8 mouse cellular contexts compared by ENCODE assay signal in the genomic region with DNA sequence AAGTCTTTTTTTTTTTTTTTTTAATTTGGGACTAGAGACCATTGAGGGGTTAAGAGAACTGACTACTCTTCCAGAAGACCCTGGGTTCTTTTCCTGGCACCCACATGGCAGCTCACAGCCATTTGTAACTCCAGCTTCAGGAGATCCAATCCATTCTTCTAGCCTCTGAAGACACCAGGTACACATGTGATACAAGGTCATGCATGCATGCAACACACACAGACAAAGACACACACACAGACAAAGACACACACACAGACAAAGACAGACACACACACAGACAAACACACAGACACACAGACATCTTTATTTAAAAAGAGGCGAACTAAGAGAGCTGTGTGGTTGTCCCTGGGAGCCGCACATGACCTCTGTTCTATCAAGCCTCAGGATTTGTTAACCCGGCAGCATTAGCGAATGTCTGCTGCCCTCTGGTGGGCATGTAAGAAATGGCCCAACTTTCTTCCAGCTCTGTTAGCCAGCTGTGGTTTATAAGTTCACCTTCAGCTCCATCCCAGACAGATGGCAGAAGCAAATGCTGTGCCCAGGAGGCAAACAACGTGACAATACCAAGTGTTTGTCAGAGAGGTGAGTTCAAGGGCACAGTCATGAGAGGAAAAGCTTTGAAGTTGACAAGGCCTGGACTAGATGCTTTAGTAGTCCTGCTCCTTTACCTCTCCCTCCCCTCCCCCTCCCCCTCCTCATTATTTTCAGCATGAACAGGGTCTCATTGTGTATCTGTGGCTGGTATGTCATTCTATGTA. TPM values are rescaled to one million over a fixed set of nuclear protein-coding genes. Genes with fewer than 3 reads are reported as not detected.
DNase-seq lines count a peak whose midpoint lies in the region; ATAC-seq and TF ChIP-seq lines count a peak whose summit lies in the region.

No protein-coding gene starts in this region.

- peak; percentile 82 for ATAC-seq in heart, postnatal 0 days (ENCODE audit: insufficient read depth, low read depth)
- ATAC-seq in liver, embryonic 13.5 days (ENCODE audit: low read depth) = peak; percentile 31; the same call in 1 of the 2 replicates
- peak; percentile 76; the same call in 1 of the 2 replicates for ATAC-seq in neural tube, embryonic 13.5 days (ENCODE audit: low read depth)

- peak; percentile 87 for DNase-seq in CD4-positive, CD25-positive, alpha-beta regulatory T cell, adult 2 months (ENCODE audit: low read depth, low spot score)
- DNase-seq in brain, embryonic 14.5 days (ENCODE audit: low read depth) = peak; percentile 94
- peak; percentile 70 for DNase-seq in fibroblast of lung, adult 2 months (ENCODE audit: low read depth)
- peak; percentile 79 for DNase-seq in heart, postnatal 0 days (ENCODE audit: low spot score)
- DNase-seq in kidney, postnatal 25 days = peak; percentile 84 to 88
- peak; percentile 55 for DNase-seq in liver, embryonic 13.5 days
- peak; percentile 62 for DNase-seq in telencephalon, adult 2 months (ENCODE audit: low read depth, low spot score)

- TF ChIP-seq POLR2A in brain, embryonic 14.5 days (IDR thresholded peaks at IDR 0.05; ENCODE audit: borderline replicate concordance, extremely low read depth, insufficient read depth, insufficient read length, poor library complexity, severe bottlenecking) = no peak

- peaks cover 7% of the 10 kb centered on the region; the same call in 1 of the 2 replicates for H3K9me3 ChIP-seq in heart, postnatal 0 days (replicated peaks; ENCODE audit: control insufficient read depth, low read length)
- H3K9me3 ChIP-seq in liver, embryonic 13.5 days (replicated peaks) = peaks cover 4% of the 10 kb centered on the region; the same call in 1 of the 2 replicates
- no peaks in the 10 kb centered on the region for H3K9me3 ChIP-seq in neural tube, embryonic 13.5 days

- no peak overlapping the region for H3K27ac ChIP-seq in heart, postnatal 0 days (ENCODE audit: low read depth)
- H3K27ac ChIP-seq in liver, embryonic 13.5 days = no peak overlapping the region
- H3K27ac ChIP-seq in neural tube, embryonic 13.5 days (replicated peaks) = no peak overlapping the region; the same call in 1 of the 2 replicates

- H3K4me2 ChIP-seq in heart, postnatal 0 days (ENCODE audit: low read depth, low read length) = no peak overlapping the region
- no peak overlapping the region for H3K4me2 ChIP-seq in liver, embryonic 13.5 days
- no peak overlapping the region for H3K4me2 ChIP-seq in neural tube, embryonic 13.5 days

- WGBS in heart, postnatal 0 days = 2% methylated on average over 5 of the region's 5 CpGs
- WGBS in liver, embryonic 13.5 days (ENCODE audit: insufficient replicate concordance) = 2% methylated on average over 5 of the region's 5 CpGs
- WGBS in neural tube, embryonic 13.5 days = 4% methylated on average over 5 of the region's 5 CpGs

- H3K4me3 ChIP-seq in heart, postnatal 0 days (ENCODE audit: low read depth, low read length) = no peak overlapping the region
- no peak overlapping the region for H3K4me3 ChIP-seq in liver, embryonic 13.5 days (replicated peaks)
- no peak overlapping the region for H3K4me3 ChIP-seq in neural tube, embryonic 13.5 days

- H3K4me1 ChIP-seq in heart, postnatal 0 days (ENCODE audit: control insufficient read depth, insufficient read depth) = no peaks in the 10 kb centered on the region
- no peaks in the 10 kb centered on the region for H3K4me1 ChIP-seq in liver, embryonic 13.5 days (replicated peaks)
- peaks cover 6% of the 10 kb centered on the region for H3K4me1 ChIP-seq in neural tube, embryonic 13.5 days (replicated peaks)

- no peak for TF ChIP-seq EP300 in heart, postnatal 0 days (IDR thresholded peaks at IDR 0.05; ENCODE audit: low read depth)

- H3K27me3 ChIP-seq in heart, postnatal 0 days (ENCODE audit: control insufficient read depth, insufficient read depth, low read length) = no peaks in the 10 kb centered on the region
- no peaks in the 10 kb centered on the region for H3K27me3 ChIP-seq in liver, embryonic 13.5 days
- no peaks in the 10 kb centered on the region for H3K27me3 ChIP-seq in neural tube, embryonic 13.5 days

- TF ChIP-seq CTCF in brain, embryonic 14.5 days (IDR thresholded peaks at IDR 0.05; ENCODE audit: borderline replicate concordance, extremely low read depth, insufficient read depth, insufficient read length) = peak; percentile 93
- TF ChIP-seq CTCF in heart, postnatal 0 days (IDR thresholded peaks at IDR 0.05; ENCODE audit: low read depth) = peak; percentile 94

- H3K36me3 ChIP-seq in heart, postnatal 0 days (replicated peaks; ENCODE audit: control insufficient read depth, insufficient read depth, low read length) = no peaks in the 10 kb centered on the region
- H3K36me3 ChIP-seq in liver, embryonic 13.5 days = no peaks in the 10 kb centered on the region
- H3K36me3 ChIP-seq in neural tube, embryonic 13.5 days = no peaks in the 10 kb centered on the region

- no peak overlapping the region for H3K9ac ChIP-seq in heart, postnatal 0 days (replicated peaks; ENCODE audit: low read depth, low read length)
- H3K9ac ChIP-seq in liver, embryonic 13.5 days = no peak overlapping the region
- no peak overlapping the region for H3K9ac ChIP-seq in neural tube, embryonic 13.5 days

RNA-seq across cellular contexts. Expression of gene Elp6, which starts 7.9 kb away (rescaled TPM):
- 46.6 and 55.9 TPM in 2 replicates for polyA plus RNA-seq in brain, embryonic 14.5 days (2012; rRNA removed)
- 18.3 and 21.9 TPM in 2 replicates for total RNA-seq in heart, postnatal 0 days (2014; rRNA removed; ENCODE audit: low replicate concordance)
- polyA plus RNA-seq in heart, postnatal 0 days (2015; fragmentation: Nextera tagmentation; extraction: Ambion mirVana) = 6.8 and 7.0 TPM in 2 replicates
- polyA plus RNA-seq in liver, embryonic 13.5 days (2015; fragmentation: Nextera tagmentation; extraction: Ambion mirVana) = 11.1 and 11.3 TPM in 2 replicates
- 35.8 and 39.2 TPM in 2 replicates for polyA plus RNA-seq in neural tube, embryonic 13.5 days (2015; fragmentation: Nextera tagmentation; extraction: Ambion mirVana)

RNA-seq across cellular contexts. Expression of gene Scap, which starts 36.0 kb away (rescaled TPM):
- polyA plus RNA-seq in brain, embryonic 14.5 days (2012; rRNA removed) = 24.9 and 53.4 TPM in 2 replicates
- total RNA-seq in heart, postnatal 0 days (2014; rRNA removed; ENCODE audit: low replicate concordance) = 34.0 and 63.5 TPM in 2 replicates
- 12.1 and 14.6 TPM in 2 replicates for polyA plus RNA-seq in heart, postnatal 0 days (2015; fragmentation: Nextera tagmentation; extraction: Ambion mirVana)
- polyA plus RNA-seq in liver, embryonic 13.5 days (2015; fragmentation: Nextera tagmentation; extraction: Ambion mirVana) = 20.6 and 23.2 TPM in 2 replicates
- polyA plus RNA-seq in neural tube, embryonic 13.5 days (2015; fragmentation: Nextera tagmentation; extraction: Ambion mirVana) = 45.5 and 47.5 TPM in 2 replicates

RNA-seq across cellular contexts. Expression of gene Cspg5, which starts 53.5 kb away (rescaled TPM):
- polyA plus RNA-seq in brain, embryonic 14.5 days (2012; rRNA removed) = 108 and 139 TPM in 2 replicates
- 0.19 and 1.1 TPM in 2 replicates for total RNA-seq in heart, postnatal 0 days (2014; rRNA removed; ENCODE audit: low replicate concordance)
- polyA plus RNA-seq in heart, postnatal 0 days (2015; fragmentation: Nextera tagmentation; extraction: Ambion mirVana) = 0.71 and 1.1 TPM in 2 replicates
- polyA plus RNA-seq in liver, embryonic 13.5 days (2015; fragmentation: Nextera tagmentation; extraction: Ambion mirVana) = 0.20 and 0.27 TPM in 2 replicates
- 66.5 and 71.1 TPM in 2 replicates for polyA plus RNA-seq in neural tube, embryonic 13.5 days (2015; fragmentation: Nextera tagmentation; extraction: Ambion mirVana)

Comparison
In these comparisons a context has a peak if more than half of its experiments do, and no peak if none do; other contexts are left out.
1. ATAC-seq: peak in every context shown above with its lines; median percentile 82 in heart, postnatal 0 days; 76 in neural tube, embryonic 13.5 days; 31 in liver, embryonic 13.5 days.
2. RNA of gene Cspg5, which starts 53.5 kb away (polyA plus RNA-seq): 108 to 139 TPM in brain, embryonic 14.5 days and 66.5 to 71.1 TPM in neural tube, embryonic 13.5 days; 0.71 to 1.1 TPM in heart, postnatal 0 days and 0.20 to 0.27 TPM in liver, embryonic 13.5 days; every median in the first group is over 10 times any median in the second.
3. Peak in every context shown above with its lines, with median percentiles within 50 percentile points of each other: DNase-seq.